ENCODE assay signal across 29 mouse cellular contexts in the genomic region with DNA sequence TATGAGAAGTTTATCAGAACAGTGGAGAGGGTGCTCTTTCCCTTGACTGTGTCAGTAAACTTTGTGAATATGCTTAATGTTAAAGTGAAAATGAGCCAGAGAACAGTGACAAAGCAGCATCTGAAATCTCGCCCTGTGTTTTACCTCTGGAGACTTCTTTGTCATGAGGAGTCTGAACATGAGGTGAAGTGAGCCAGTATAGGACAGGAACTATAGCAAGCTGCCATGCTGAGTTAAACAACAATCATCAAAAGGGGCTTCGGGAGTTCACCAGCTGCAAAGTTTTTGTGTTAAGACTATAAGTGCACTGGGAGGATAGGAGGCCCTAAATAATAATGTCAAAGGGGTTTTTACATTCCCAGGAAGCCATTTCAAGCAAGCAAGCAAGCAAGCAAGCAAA.
DNase-seq lines count a peak whose midpoint lies in the region; ATAC-seq and TF ChIP-seq lines count a peak whose summit lies in the region.
"Had no signal": no experiment of that assay in that cellular context is flagged by ENCODE, and none has a peak within 500 bp of the region (broad histone marks: within the 10 kb centered on the region; RNA-seq: fewer than 3 reads in every experiment).

No protein-coding gene starts in this region.

- H3K9ac ChIP-seq in forebrain, embryonic 12.5 days: no peak overlapping the region
- no peak overlapping the region for H3K9ac ChIP-seq in forebrain, postnatal 0 days
- no peak overlapping the region for H3K9ac ChIP-seq in neural tube, embryonic 11.5 days (ENCODE audit: low read length)
- H3K9ac ChIP-seq in neural tube, embryonic 15.5 days (replicated peaks): no peak overlapping the region
- H3K9ac ChIP-seq: embryonic facial prominence, embryonic 15.5 days; hindbrain, embryonic 15.5 days; intestine, embryonic 15.5 days; liver, embryonic 13.5 days; stomach, embryonic 15.5 days had no signal

- peak overlapping the region; percentile 9; the same call in 1 of the 2 replicates for H3K27ac ChIP-seq in forebrain, embryonic 12.5 days
- H3K27ac ChIP-seq in forebrain, postnatal 0 days (ENCODE audit: low read depth, low read length): no peak overlapping the region
- H3K27ac ChIP-seq in layer of hippocampus, adult 2 months: peak overlapping the region; percentile 16; the same call in 1 of the 2 replicates
- H3K27ac ChIP-seq in neural tube, embryonic 11.5 days (ENCODE audit: low read depth, low read length): peak overlapping the region; percentile 67; the same call in 1 of the 2 replicates
- H3K27ac ChIP-seq in neural tube, embryonic 15.5 days (replicated peaks): no peak overlapping the region
- H3K27ac ChIP-seq: embryonic facial prominence, embryonic 10.5 days; embryonic facial prominence, embryonic 15.5 days; hindbrain, embryonic 15.5 days; intestine, embryonic 15.5 days; liver, embryonic 13.5 days; stomach, embryonic 15.5 days had no signal

- H3K9me3 ChIP-seq in forebrain, embryonic 12.5 days: no peaks in the 10 kb centered on the region
- no peaks in the 10 kb centered on the region for H3K9me3 ChIP-seq in forebrain, postnatal 0 days (ENCODE audit: low read length)
- H3K9me3 ChIP-seq in neural tube, embryonic 11.5 days (ENCODE audit: control insufficient read depth, low read length): no peaks in the 10 kb centered on the region
- no peaks in the 10 kb centered on the region for H3K9me3 ChIP-seq in neural tube, embryonic 15.5 days (replicated peaks)
- H3K9me3 ChIP-seq: embryonic facial prominence, embryonic 10.5 days; embryonic facial prominence, embryonic 15.5 days; hindbrain, embryonic 15.5 days; intestine, embryonic 15.5 days; liver, embryonic 13.5 days; megakaryocyte, embryonic 14.5 days; stomach, embryonic 15.5 days had no signal

- 0 out of 2 replicates have a peak, but pooled peaks cover 4% of the 10 kb centered on the region for H3K36me3 ChIP-seq in forebrain, embryonic 12.5 days (replicated peaks)
- 0 out of 2 replicates have a peak, but pooled peaks cover 4% of the 10 kb centered on the region for H3K36me3 ChIP-seq in forebrain, postnatal 0 days (ENCODE audit: insufficient read depth)
- H3K36me3 ChIP-seq in neural tube, embryonic 11.5 days (ENCODE audit: control insufficient read depth, insufficient read depth, low read length): no peaks in the 10 kb centered on the region
- H3K36me3 ChIP-seq in neural tube, embryonic 15.5 days: no peaks in the 10 kb centered on the region
- H3K36me3 ChIP-seq: embryonic facial prominence, embryonic 10.5 days; embryonic facial prominence, embryonic 15.5 days; hindbrain, embryonic 15.5 days; intestine, embryonic 15.5 days; liver, embryonic 13.5 days; stomach, embryonic 15.5 days had no signal

- no peak overlapping the region for H3K4me2 ChIP-seq in forebrain, embryonic 12.5 days
- H3K4me2 ChIP-seq in forebrain, postnatal 0 days (ENCODE audit: low read depth): no peak overlapping the region
- no peak overlapping the region for H3K4me2 ChIP-seq in neural tube, embryonic 11.5 days (ENCODE audit: low read depth)
- no peak overlapping the region for H3K4me2 ChIP-seq in neural tube, embryonic 15.5 days
- H3K4me2 ChIP-seq: embryonic facial prominence, embryonic 15.5 days; hindbrain, embryonic 15.5 days; intestine, embryonic 15.5 days; liver, embryonic 13.5 days; stomach, embryonic 15.5 days had no signal

- 16% methylated on average over 2 of the region's 2 CpGs for WGBS in forebrain, embryonic 12.5 days
- 20% methylated on average over 2 of the region's 2 CpGs for WGBS in forebrain, postnatal 0 days
- WGBS in neural tube, embryonic 11.5 days: 9% methylated on average over 2 of the region's 2 CpGs
- WGBS in neural tube, embryonic 15.5 days: 12% methylated on average over 2 of the region's 2 CpGs

- H3K4me3 ChIP-seq in forebrain, embryonic 12.5 days (replicated peaks): no peak overlapping the region
- no peak overlapping the region for H3K4me3 ChIP-seq in forebrain, postnatal 0 days (ENCODE audit: low read depth, low read length)
- no peak overlapping the region for H3K4me3 ChIP-seq in layer of hippocampus, adult 2 months
- no peak overlapping the region for H3K4me3 ChIP-seq in neural tube, embryonic 11.5 days (ENCODE audit: low read depth, low read length)
- H3K4me3 ChIP-seq in neural tube, embryonic 15.5 days (replicated peaks): no peak overlapping the region
- H3K4me3 ChIP-seq: embryonic facial prominence, embryonic 10.5 days; embryonic facial prominence, embryonic 15.5 days; hindbrain, embryonic 15.5 days; intestine, embryonic 15.5 days; liver, embryonic 13.5 days; megakaryocyte, embryonic 14.5 days; stomach, embryonic 15.5 days had no signal

- no peak for DNase-seq in forebrain, postnatal 0 days
- DNase-seq in layer of hippocampus, adult 2 months (ENCODE audit: low spot score in 2 of 2): no peak
- DNase-seq in layer of hippocampus, adult 9-11 months: no peak
- no peak for DNase-seq in neural tube, embryonic 11.5 days (ENCODE audit: low spot score)
- DNase-seq in heart, adult 11 months: no peak
- DNase-seq: adrenal gland, postnatal 14 days; cerebellum, adult 11 months; cerebellum, adult 9-10 months; cerebellum, postnatal 36 days; gastrocnemius, postnatal 10 days; heart, postnatal 14 days; kidney, adult 2 months; kidney, postnatal 36 days; layer of hippocampus, postnatal 36 days; left cerebral cortex, postnatal 4 days; liver, embryonic 13.5 days; lung, adult 18-20 months; lung, postnatal 4 days; right cerebral cortex, postnatal 25 days had no signal

- peaks cover 7% of the 10 kb centered on the region for H3K4me1 ChIP-seq in forebrain, embryonic 12.5 days
- no peaks in the 10 kb centered on the region for H3K4me1 ChIP-seq in forebrain, postnatal 0 days (ENCODE audit: insufficient read depth)
- H3K4me1 ChIP-seq in neural tube, embryonic 11.5 days (ENCODE audit: control insufficient read depth, insufficient read depth, low read length): no peaks in the 10 kb centered on the region
- H3K4me1 ChIP-seq in neural tube, embryonic 15.5 days: no peaks in the 10 kb centered on the region
- H3K4me1 ChIP-seq: embryonic facial prominence, embryonic 10.5 days; embryonic facial prominence, embryonic 15.5 days; hindbrain, embryonic 15.5 days; intestine, embryonic 15.5 days; liver, embryonic 13.5 days; megakaryocyte, embryonic 14.5 days; stomach, embryonic 15.5 days had no signal

- ATAC-seq in forebrain, embryonic 12.5 days (ENCODE audit: low FRiP score): no peak
- ATAC-seq in forebrain, postnatal 0 days: no peak
- peak; percentile 70 for ATAC-seq in neural tube, embryonic 11.5 days (ENCODE audit: insufficient read depth, low FRiP score, low TSS enrichment)
- no peak for ATAC-seq in neural tube, embryonic 15.5 days (ENCODE audit: low FRiP score)
- ATAC-seq: intestine, embryonic 15.5 days; lung, postnatal 0 days; Patski had no signal

- TF ChIP-seq CTCF in forebrain, postnatal 0 days (IDR thresholded peaks at IDR 0.05; ENCODE audit: low read depth): no peak
- no peak for TF ChIP-seq CTCF in layer of hippocampus, adult 2 months (conservative IDR thresholded peaks at IDR 0.05)

- H3K27me3 ChIP-seq in forebrain, embryonic 12.5 days: no peaks in the 10 kb centered on the region
- H3K27me3 ChIP-seq in forebrain, postnatal 0 days (ENCODE audit: insufficient read depth, low read length): no peaks in the 10 kb centered on the region
- no peaks in the 10 kb centered on the region for H3K27me3 ChIP-seq in neural tube, embryonic 11.5 days (ENCODE audit: control insufficient read depth, insufficient read depth, low read length)
- H3K27me3 ChIP-seq in neural tube, embryonic 15.5 days (replicated peaks): no peaks in the 10 kb centered on the region
- H3K27me3 ChIP-seq: embryonic facial prominence, embryonic 15.5 days; hindbrain, embryonic 15.5 days; intestine, embryonic 15.5 days; liver, embryonic 13.5 days; megakaryocyte, embryonic 14.5 days; Patski; stomach, embryonic 15.5 days had no signal

Comparison
In these comparisons a context has a peak if more than half of its experiments do, and no peak if none do; other contexts are left out.
1. H3K27ac ChIP-seq: peak in forebrain, embryonic 12.5 days (single experiment), layer of hippocampus, adult 2 months (single experiment) and neural tube, embryonic 11.5 days (single experiment); none in forebrain, postnatal 0 days (single experiment) and neural tube, embryonic 15.5 days (single experiment).